Mouse (Mus musculus) neutrophil, adult 65 days (primary cell): Measurements from ENCODE around the gene Hsd17b11. TPM values are rescaled to one million over a fixed set of nuclear protein-coding genes. Genes with fewer than 3 reads are reported as not detected.

Experiments
- total RNA-seq: library from RNA; stranded (reverse); gene quantifications from 2 replicates; pipeline ENCODE4 v1.2.4, GENCODE M21; 2023

The Hsd17b11 gene
- 154 and 170 TPM in 2 replicates for total RNA-seq

GRCm38 (mm10) chr5:104021597-104022378, at the start of gene Hsd17b11:
TSS of gene Hsd17b11 (minus strand) at chr5:104021919.

GRCm38 (mm10) chr5:104046256-104047199, 24.8 kb upstream of the Hsd17b11 start, which contains the start of gene Nudt9:
TSS of gene Nudt9 (plus strand) at chr5:104046306.

GRCm38 (mm10) chr5:103977297-103977696, 44.4 kb downstream of the Hsd17b11 start, which contains the start of gene Hsd17b13:
TSS of gene Hsd17b13 (minus strand) at chr5:103977410.

Other genes starting within 250 kb of the Hsd17b11 start
- 0.32 and 0.47 TPM in 2 replicates for gene Klhl8, start 110.7 kb downstream of the Hsd17b11 start, total RNA-seq
- gene Hsd17b13, start 44.5 kb downstream of the Hsd17b11 start, total RNA-seq = not detected in 2 replicates
- gene Nudt9, start 24.4 kb upstream of the Hsd17b11 start, total RNA-seq = 10.5 and 11.8 TPM in 2 replicates
- gene Gm17660, start 55.7 kb upstream of the Hsd17b11 start, total RNA-seq = not detected in 2 replicates
- not detected in 2 replicates for gene Sparcl1, start 91.8 kb upstream of the Hsd17b11 start, total RNA-seq
- gene Dspp, start 148.8 kb upstream of the Hsd17b11 start, total RNA-seq = not detected in 2 replicates
- not detected in 2 replicates for gene Dmp1, start 180.7 kb upstream of the Hsd17b11 start, total RNA-seq